Mouse (Mus musculus) lung, postnatal 25 days (tissue): ENCODE measurements around the gene Frem1.

Source experiments
- DNase-seq: peaks from one replicate; pipeline ENCODE4 v3.0.0; 2022; ENCODE audit warnings: low spot score

The Frem1 gene

GRCm38 (mm10) chr4:82930079-82930478, 122.1 kb downstream of the Frem1 start:
- DNase-seq, result no peak

- no peak for DNase-seq
Measured at GRCm38 (mm10) chr4:82921962-82922361, 130.2 kb downstream of the Frem1 start.

GRCm38 (mm10) chr4:82918625-82919024, 133.5 kb downstream of the Frem1 start:
- no peak for DNase-seq

GRCm38 (mm10) chr4:82916678-82917050, 135.5 kb downstream of the Frem1 start:
- no peak for DNase-seq

GRCm38 (mm10) chr4:82916003-82916677, 136.0 kb downstream of the Frem1 start:
- DNase-seq, result no peak

DNA sequence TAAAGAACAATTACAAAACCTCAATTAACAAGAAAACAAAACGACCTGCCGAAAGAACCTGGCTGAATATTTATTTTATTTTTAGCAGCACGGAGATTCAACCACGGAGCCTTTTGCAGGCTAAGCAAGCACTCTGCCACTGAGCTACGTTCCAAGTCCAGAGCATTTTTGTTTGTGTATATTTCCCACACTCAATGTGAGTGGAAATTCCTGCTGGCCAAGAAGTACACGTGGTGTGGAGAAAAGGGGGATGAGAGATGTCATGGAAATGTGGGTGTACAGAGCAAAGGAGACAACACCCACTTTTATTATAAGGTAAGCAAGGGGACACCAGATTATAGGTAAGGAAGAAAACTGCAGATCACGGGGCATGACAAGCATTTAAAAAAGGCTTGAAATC, 136.6 kb downstream of the Frem1 start:
- peak; percentile 59 for DNase-seq

DNA sequence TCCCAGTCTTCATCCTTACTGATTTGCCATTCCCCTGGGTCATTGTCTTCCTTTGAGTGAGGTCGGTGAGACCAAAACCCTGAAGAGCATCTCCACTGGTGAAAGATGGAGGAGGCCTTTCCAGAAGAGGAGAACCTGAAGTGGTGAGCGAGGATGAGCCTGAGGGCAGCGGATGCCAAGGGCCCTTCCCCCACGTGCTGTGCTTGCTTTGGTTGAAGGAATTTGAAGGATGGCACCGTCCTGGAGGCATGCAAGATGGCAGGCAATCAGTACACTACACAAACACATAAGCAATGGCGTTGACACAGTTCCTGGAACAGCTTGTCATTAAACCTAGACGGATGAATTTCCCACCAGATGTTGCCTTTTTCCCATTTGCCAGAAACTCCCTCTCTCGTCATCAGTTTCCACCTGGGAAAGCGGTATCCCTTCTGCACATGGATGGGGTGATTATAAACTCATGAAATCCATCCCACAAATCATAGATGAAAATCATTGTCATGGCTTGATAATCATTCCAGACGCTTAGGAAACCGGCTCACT, 137.5 kb downstream of the Frem1 start:
- no peak for DNase-seq

DNA sequence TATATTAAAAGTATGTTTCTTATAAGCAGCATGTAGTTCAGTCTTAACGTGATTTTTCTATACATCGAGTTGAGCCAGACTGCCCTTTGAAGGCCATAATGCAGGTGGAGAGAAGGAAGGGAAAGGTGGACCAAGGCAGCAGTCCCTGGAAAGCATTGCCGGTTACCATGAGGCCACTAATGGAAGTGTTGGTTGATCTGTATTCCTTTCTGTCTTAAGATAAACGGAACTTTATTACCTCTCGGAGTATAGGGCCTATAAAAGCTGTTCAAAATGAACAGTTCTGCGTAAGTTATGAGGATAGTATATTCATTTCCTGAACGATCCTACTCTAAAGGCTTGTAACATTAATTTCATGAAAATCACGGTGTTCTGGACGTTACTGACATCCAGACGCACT, 156.9 kb downstream of the Frem1 start:
- no peak for DNase-seq

DNA sequence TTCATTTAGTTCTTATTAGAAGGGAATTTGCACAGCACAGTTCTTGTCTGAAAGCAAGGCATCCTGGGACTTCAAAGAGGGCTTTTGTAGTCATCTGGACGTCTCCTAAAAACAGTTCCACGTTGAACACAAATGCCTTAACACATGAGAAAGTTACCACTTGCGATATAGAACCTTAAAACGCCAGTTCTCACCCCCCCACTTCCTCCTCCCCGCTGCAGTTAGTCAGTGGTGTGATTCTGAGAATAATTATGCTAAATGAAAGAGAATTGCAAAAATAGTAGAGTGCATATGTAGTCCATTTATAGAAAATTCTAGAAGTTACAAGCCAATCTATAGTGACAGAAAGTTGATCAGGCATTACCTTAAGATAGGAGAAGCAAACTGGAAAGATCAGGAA, 159.9 kb downstream of the Frem1 start:
- DNase-seq, result no peak

DNA sequence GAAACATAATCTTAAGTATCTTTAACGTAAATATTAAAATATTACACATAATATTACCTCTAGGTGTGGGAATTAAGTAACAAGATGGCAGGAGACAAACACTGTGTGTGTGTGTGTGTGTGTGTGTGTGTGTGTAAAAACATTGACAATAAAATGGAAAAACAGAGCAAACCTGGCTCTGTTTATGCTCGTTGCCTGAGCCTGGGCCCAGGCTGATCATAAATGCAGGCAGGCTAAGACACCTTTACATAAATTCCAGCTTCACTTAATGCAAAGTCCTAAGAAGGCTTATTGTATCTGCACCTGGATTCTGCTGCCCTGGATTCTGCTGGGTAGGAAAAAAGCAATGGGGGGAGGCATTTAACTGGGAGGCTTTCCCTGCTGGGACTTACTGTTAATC, 160.6 kb downstream of the Frem1 start:
- no peak for DNase-seq

DNA sequence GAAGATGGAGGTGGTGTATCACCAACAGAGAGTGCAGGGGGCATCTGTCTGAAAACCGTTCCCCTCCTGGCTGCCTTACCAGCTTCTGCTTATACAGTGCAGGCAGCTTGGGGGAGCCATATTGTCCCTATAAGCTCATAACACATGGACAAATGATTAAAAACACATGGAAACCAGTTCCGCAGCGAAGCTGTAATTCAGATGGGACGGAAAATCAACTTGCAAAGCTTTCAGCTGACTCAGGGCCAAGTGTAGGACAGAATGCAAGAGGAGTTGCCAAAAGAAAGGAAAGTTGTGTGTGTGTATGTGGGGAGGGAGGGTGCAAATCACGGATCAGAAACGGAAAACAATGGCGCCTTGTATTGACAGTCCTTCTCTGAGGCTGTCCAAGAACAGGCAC, 161.1 kb downstream of the Frem1 start:
- no peak for DNase-seq

DNA sequence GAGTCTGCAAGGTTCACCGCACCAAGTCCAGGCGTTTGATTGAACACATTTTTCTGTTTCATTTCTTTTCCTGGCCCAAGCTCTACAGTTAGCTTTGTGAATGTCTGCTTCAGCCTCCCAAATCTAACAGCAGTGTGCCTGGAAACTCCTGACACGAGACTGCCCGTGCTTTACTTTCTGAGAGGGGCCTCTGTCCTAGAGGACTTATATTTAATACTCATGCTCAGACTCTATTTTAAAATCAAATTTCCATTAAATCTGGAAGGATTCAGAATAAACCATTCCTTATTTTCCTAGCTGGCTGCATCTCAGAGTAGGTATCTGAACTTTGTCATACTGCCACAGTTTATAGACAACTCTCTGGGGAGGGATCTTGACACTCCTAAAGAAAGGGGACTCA, 161.6 kb downstream of the Frem1 start:
- DNase-seq, result no peak

GRCm38 (mm10) chr4:82886148-82886547, 166.0 kb downstream of the Frem1 start:
- DNase-seq, result no peak

DNA sequence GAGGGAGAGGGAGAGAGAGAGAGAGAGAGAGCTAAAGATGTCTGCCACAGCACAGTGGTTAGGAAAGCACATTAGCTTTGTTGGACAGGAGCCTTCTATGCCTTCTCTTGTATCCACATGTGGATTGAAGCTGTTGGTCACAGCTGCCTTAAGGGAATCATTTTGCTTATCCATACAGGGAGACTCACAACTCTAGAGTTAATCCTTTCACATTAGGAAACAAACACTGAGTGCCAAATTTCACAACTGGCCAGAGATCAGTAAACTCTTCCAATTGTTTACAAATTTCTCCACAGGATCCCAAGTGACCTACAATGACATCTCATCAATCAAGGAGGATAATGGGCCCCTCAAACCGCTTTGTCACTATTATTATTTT, 166.6 kb downstream of the Frem1 start:
- DNase-seq, result no peak

DNA sequence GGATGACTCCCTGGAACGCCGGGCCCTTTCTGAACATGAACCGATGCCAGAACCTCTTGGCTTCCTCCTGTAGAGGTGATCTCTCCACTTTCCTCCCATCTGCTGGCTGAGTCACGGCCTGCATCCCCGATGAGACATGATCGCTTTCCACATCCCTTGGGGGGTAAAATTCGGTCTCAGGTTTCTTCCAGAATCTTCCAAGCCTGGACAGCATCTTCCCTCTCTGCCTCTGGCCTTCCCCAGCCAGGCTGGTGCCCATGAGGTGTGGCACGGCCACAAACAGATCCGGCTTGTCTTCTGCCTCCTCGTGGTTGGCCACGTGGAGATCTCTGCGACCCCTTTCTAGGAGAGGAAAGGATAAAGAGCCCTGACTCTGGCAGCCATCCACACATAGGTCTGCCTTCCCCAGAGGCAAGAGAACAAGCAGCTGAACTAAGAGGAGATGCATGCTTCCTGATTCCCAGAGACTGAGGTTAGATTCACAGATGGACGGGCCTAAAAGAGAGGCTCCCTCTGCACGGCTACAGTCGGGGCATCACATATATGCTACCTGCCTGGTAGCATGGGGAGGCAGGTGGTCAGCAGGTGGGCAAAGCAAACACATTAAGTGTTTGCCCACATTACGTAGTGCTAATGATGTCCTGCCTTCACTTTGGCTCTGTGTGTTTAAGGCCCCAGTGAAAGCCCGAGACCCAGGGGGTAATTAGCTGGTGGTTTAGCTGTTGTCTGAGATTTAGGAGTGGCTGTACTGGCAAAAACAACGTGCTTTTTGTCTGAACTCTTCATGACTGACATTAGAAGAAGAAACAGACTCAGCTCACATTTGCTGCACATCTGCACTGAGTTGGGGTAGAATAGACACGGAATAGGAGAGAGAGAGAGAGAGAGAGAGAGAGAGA, 167.3 kb downstream of the Frem1 start, which contains the start of gene Cer1:
Gene Cer1, minus strand, starts transcription at position 513 of the 899 bp plus-strand sequence.
- no peak for DNase-seq

DNA sequence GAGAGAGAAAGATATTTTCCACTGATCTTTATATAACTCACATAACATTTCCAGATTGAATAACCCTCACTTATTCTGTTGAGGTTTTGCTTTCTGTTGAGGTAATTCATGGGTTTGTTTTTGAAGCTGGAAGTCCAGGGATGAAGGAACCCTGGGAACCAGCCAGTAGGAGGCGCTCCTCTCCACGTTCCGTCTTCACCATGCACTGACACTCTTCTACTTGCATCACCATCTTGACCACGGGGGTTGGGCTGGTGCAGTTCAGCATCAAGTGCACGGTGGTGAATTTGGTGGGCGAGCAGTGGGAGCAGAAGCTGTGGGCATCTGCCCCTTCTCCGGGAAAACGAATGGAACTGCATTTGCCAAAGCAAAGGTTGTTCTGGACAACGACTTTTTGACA, 169.6 kb downstream of the Frem1 start:
- no peak for DNase-seq

DNA sequence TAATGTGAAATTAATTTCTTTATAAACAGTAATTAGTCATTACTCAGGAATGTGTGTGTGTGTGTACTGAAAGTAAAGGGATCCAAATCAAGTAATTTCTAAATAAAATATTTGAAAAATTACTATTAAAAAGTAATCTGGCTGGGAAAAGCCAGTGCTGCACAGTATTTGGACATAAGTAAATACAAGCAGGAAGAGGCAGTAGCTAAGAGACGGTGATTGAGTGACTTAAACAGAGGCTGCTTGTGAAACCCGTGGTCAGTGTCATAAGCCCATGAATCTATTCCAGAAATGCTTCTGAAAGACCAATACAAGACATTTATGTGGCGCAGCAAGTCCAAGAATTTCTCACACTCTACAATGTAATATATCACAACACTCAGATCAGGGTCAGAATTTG, 170.8 kb downstream of the Frem1 start:
- peak; percentile 16 for DNase-seq

GRCm38 (mm10) chr4:82880243-82880642, 171.9 kb downstream of the Frem1 start:
- DNase-seq, result no peak

- DNase-seq, result peak; percentile 47
Measured at GRCm38 (mm10) chr4:82879152-82879551, 173.0 kb downstream of the Frem1 start.

GRCm38 (mm10) chr4:82876656-82877055, 175.5 kb downstream of the Frem1 start:
- no peak for DNase-seq

DNA sequence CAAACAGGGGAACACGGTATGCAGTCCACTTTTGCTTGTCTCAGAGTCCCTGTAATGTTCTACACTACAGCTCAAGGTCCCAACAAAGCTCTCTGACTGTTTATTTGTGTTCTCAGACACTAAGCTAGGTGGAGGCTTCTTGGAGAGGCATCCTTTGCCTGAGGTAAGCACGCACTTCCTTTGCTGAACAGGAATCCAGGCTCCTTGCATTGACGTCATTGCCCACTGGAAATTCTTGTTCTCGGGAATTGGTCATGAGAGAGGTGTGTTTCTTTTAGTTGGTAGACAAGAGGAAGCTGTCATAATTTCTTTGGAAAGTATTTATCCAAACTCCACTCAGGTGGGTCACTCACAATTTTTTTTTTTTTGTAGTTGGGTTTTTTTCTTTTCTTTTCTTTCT, 176.6 kb downstream of the Frem1 start:
- DNase-seq, result peak; percentile 59

DNA sequence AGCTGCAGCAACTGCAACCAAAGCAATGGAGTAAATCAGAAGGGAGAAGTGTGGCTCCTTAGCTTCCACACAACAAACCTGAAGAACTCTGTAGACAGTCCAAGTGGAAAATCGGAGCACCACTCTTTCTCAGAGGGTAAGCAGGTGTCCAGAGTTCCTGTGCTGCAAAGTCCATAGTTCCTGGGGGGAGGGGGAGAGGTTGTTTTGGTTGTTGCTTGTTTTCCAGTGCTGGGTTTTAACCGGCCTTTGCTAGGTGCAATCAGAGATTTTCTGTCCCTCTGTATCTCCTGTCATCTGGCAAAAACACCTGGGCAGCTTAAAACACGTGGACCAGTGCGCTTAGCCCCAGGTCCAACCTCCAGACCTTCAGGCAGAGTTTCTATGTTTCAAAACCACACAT, 177.3 kb downstream of the Frem1 start:
- no peak for DNase-seq

DNA sequence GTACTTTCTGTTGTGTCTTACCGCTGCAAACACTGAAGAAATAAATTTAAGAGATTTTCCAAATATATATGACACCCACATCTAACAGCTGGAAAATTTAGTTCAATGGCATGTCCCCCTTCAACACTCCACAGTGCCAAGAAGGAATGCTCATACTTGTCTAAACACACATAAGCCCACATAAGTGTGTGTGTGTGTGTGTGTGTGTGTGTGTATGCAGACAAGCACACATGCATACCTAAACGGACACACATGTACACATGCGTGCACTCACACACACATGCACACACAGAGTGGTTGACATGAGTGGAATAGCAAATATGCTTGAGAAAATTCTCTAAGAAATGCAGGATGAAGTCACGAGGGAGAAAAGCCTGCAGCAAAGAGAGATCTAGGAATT, 179.6 kb downstream of the Frem1 start:
- no peak for DNase-seq
